Mouse (Mus musculus) forebrain, embryonic 10.5 days (tissue): ENCODE results near the gene Ccr3. TPM values are rescaled to one million over a fixed set of nuclear protein-coding genes. Genes with fewer than 3 reads are reported as not detected.
"Not testable (repeated sequence)": the region's sequence is repeated elsewhere in the genome, so short reads cannot be mapped to it uniquely, and the experiment has no call there.

Experiments
- DNase-seq: peaks from one replicate; pipeline ENCODE4 v3.0.0-alpha.2; 2017; ENCODE audit warnings: low spot score; ENCODE audit errors: extremely low spot score
- H3K27ac ChIP-seq: fragments of 300-500 bp; sonication (generic); 2 replicates; pipeline ENCODE4 v1.5.1; 2016; ENCODE audit warnings: mild to moderate bottlenecking
- H3K27me3 ChIP-seq: fragments of 300-500 bp; sonication (generic); 2 replicates; pipeline ENCODE4 v1.6.1; 2016; ENCODE audit warnings: mild to moderate bottlenecking; ENCODE audit not compliant: poor library complexity, severe bottlenecking
- H3K36me3 ChIP-seq: fragments of 300-500 bp; sonication (generic); replicated peaks from 2 replicates; pipeline ENCODE4 v1.6.1; 2016; ENCODE audit warnings: mild to moderate bottlenecking, moderate library complexity
- H3K4me1 ChIP-seq: fragments of 300-500 bp; sonication (generic); 2 replicates; pipeline ENCODE4 v1.6.1; 2016
- H3K4me3 ChIP-seq: fragments of 300-500 bp; sonication (generic); 2 replicates; pipeline ENCODE4 v1.5.1; 2016; ENCODE audit warnings: mild to moderate bottlenecking, moderate library complexity
- H3K9me3 ChIP-seq: fragments of 300-500 bp; sonication (generic); 2 replicates; pipeline ENCODE4 v1.6.1; 2016; ENCODE audit warnings: mild to moderate bottlenecking, moderate library complexity
- WGBS: fragments of 180-500 bp; shearing (Covaris S2); methylation state at CpG from one replicate; pipeline ENCODE4 v1.1.7; 2016; 5-methylcytosine and 5-hydroxymethylcytosine counted together
- polyA plus RNA-seq: library from polyadenylated mRNA; unstranded; fragments of >200 nt; fragmentation: Nextera tagmentation; extraction: Ambion mirVana; gene quantifications from 2 replicates; pipeline ENCODE4 v1.2.1, GENCODE M21; 2016

Gene Ccr3
- polyA plus RNA-seq, 1 experiment from 2014 or later: not detected

GRCm38 (mm10) chr9:124061474-124062432 is 40.0 kb downstream of the Ccr3 start:
- not testable (repeated sequence) for H3K4me1 ChIP-seq, DNase-seq, H3K27me3 ChIP-seq, H3K27ac ChIP-seq, H3K36me3 ChIP-seq, H3K9me3 ChIP-seq, H3K4me3 ChIP-seq
- 70% methylated on average over 3 of the region's 3 CpGs for WGBS

- Histone ChIP-seq H3K36me3 (no peaks in the 10 kb centered on the region), H3K4me1 (peaks cover 3% of the 10 kb centered on the region), H3K9me3 (no peaks in the 10 kb centered on the region), H3K27me3 (no peaks in the 10 kb centered on the region), H3K4me3 (no peak overlapping the region), H3K27ac (no peak overlapping the region)
- no peak for DNase-seq
Observed at GRCm38 (mm10) chr9:124066572-124067103, 44.9 kb downstream of the Ccr3 start.

GRCm38 (mm10) chr9:124068098-124069058 is 46.6 kb downstream of the Ccr3 start:
- Histone ChIP-seq H3K27me3 (no peaks in the 10 kb centered on the region), H3K9me3 (no peaks in the 10 kb centered on the region), H3K36me3 (no peaks in the 10 kb centered on the region), H3K4me3 (no peak overlapping the region), H3K4me1 (peaks cover 3% of the 10 kb centered on the region; the same call in 1 of the 2 replicates), H3K27ac (no peak overlapping the region)
- WGBS: 67% methylated on average over 2 of the region's 2 CpGs
- DNase-seq: no peak

DNA sequence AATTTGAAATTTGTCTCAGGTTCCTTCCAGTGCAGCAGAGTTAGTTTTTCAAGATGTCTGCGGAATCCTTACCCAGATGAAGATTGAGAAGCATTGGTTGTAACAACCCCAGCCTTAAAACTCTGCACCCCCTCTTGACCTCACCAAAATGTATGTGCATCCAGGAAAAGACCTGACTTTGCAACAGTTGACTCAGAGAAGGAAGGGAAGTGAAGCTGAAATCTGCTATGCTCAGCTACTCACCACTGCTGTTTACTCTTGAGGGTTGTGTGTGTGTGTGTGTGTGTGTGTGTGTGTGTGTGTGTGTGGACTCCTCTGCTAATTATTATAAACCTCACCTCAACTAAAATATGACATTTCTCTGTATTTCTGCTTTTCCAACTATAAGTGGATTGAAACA is 49.7 kb downstream of the Ccr3 start:
- WGBS: 89% methylated on average over 1 of the region's 1 CpGs

GRCm38 (mm10) chr9:124079803-124080202 is 58.0 kb downstream of the Ccr3 start:
- H3K4me1 ChIP-seq: no peaks in the 10 kb centered on the region
- no peaks in the 10 kb centered on the region for H3K9me3 ChIP-seq
- no peaks in the 10 kb centered on the region for H3K27me3 ChIP-seq
- H3K27ac ChIP-seq: no peak overlapping the region
- H3K36me3 ChIP-seq: no peaks in the 10 kb centered on the region
- no peak overlapping the region for H3K4me3 ChIP-seq
- DNase-seq: no peak
- WGBS: 82% methylated on average over 4 of the region's 4 CpGs

More for the DNA sequence above, 49.7 kb downstream of the Ccr3 start:
- no peaks in the 10 kb centered on the region for H3K4me1 ChIP-seq
- no peak for DNase-seq
- H3K4me3 ChIP-seq: no peak overlapping the region
- no peak overlapping the region for H3K27ac ChIP-seq
- no peaks in the 10 kb centered on the region for H3K27me3 ChIP-seq
- H3K9me3 ChIP-seq: no peaks in the 10 kb centered on the region
- H3K36me3 ChIP-seq: no peaks in the 10 kb centered on the region

DNA sequence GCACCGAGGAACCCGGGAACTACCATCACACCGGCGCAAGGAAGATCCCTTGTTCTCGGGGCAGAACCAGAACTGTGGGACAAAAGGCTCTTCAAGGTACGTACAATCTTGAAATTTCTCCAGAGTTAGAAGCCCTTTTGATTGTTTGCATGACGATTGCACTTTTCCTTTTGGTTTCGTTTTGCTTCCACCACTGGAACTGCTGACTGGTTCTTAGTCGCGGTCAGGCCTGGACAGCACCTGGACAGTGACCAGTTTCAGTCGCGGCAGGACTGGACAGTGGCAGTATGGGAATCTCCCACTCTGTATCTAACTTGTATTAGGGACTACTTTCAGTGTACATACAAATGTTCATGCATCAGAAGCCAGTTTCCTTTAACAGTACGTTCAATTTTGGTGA is 58.7 kb downstream of the Ccr3 start:
- DNase-seq, H3K27ac ChIP-seq, H3K9me3 ChIP-seq, H3K36me3 ChIP-seq, H3K4me3 ChIP-seq, H3K27me3 ChIP-seq, H3K4me1 ChIP-seq: not testable (repeated sequence)
- 94% methylated on average over 13 of the region's 13 CpGs for WGBS

Other genes with a start within 250 kb of the Ccr3 start
- 0.07 and 0.14 TPM in 2 replicates for gene Cxcr6, start 215.5 kb upstream of the Ccr3 start, polyA plus RNA-seq
- 10.2 and 11.1 TPM in 2 replicates for gene Fyco1, start 170.1 kb upstream of the Ccr3 start, polyA plus RNA-seq
- gene Xcr1, start 159.9 kb upstream of the Ccr3 start, polyA plus RNA-seq: 0.02 and 0.04 TPM in 2 replicates
- 0.53 and 0.81 TPM in 2 replicates for gene Ccr1, start 53.3 kb upstream of the Ccr3 start, polyA plus RNA-seq
- not detected in 2 replicates for gene Ccr1l1, start 43.6 kb upstream of the Ccr3 start, polyA plus RNA-seq
- gene Ccr2, start 80.0 kb downstream of the Ccr3 start, polyA plus RNA-seq: 0.06 and 0.22 TPM in 2 replicates
- gene Ccr5, start 99.6 kb downstream of the Ccr3 start, polyA plus RNA-seq: 0.07 and 0.55 TPM in 2 replicates